Mouse (Mus musculus) lung, adult 2 months (tissue): ENCODE measurements around the gene Fam214b.

Experiments used
- CTCF ChIP-seq: fragments of 200-500 bp; IDR thresholded peaks from 2 replicates; pipeline ENCODE4 v1.5.1; 2011; ENCODE audit warnings: mild to moderate bottlenecking, low read length, control low read depth; ENCODE audit not compliant: insufficient read depth
- POLR2A ChIP-seq: fragments of 200-500 bp; IDR thresholded peaks from 2 replicates; pipeline ENCODE4 v1.6.1; 2011; ENCODE audit warnings: low read depth, mild to moderate bottlenecking, control low read depth, low read length, borderline replicate concordance; ENCODE audit errors: extremely low read depth

DNA sequence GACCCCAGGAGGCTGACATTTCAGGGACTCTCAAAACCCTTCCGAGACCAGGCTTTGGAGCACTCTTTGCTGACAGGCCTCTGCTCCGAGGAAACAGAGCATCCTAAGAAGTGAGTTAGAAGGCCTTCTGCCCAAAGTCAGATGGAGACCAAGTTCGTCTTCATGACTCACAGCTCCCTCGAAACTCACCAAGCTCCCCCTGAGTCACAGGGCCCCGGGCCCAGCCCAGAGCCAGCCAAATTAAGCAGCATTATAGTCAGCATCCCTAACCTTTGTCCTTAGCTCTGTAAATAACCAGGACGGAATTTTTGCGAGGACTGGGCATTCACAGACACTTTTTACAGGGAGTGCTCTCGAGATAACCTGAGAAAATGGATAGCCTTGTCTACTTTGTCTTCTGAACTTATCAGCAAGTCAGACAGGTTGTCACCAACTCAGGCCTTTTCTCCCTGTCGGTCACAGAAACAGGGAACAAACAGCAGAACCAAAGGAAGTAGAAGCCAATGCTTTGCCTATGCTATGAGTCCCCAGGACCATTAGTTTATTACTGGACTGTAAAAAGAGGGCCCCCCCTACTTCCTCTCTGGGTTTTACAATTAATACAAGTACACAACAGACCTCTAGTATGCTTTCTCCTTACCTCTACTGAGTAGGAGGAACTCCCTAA, 5.0 kb downstream of the Fam214b start:
- TF ChIP-seq CTCF = no peak
- no peak for TF ChIP-seq POLR2A
